Mouse (Mus musculus) left cerebral cortex, postnatal 4 days (tissue): ENCODE measurements around the gene Cdc6. TPM values are rescaled to one million over a fixed set of nuclear protein-coding genes. Genes with fewer than 3 reads are reported as not detected.

Source experiments
- DNase-seq: peaks from one replicate; pipeline ENCODE4 v3.0.0-alpha.2; 2022
- intact Hi-C: fragments of 180-260 bp; cut with DNase I; formaldehyde crosslinking; loops from one replicate; pipeline ENCODE4 v1.15.1; 2025
- total RNA-seq, 2 experiments: library from RNA; stranded (reverse); gene quantifications; 2 replicates each; pipeline ENCODE4 v1.2.3; 2021

The Cdc6 gene
- total RNA-seq, 2 experiments from 2014 or later = 1.4 to 1.8 TPM

GRCm38 (mm10) chr11:98955707-98956235 is 48.2 kb downstream of the Cdc6 start:
- intact Hi-C loops = no loop called here
- DNase-seq = peak; percentile 36

- DNase-seq = no peak
- intact Hi-C loops = no loop called here
Observed at GRCm38 (mm10) chr11:98956340-98956739, 48.7 kb downstream of the Cdc6 start.

- DNase-seq = no peak
Observed at GRCm38 (mm10) chr11:98959437-98960312, 52.1 kb downstream of the Cdc6 start.

GRCm38 (mm10) chr11:98960313-98960906 is 52.8 kb downstream of the Cdc6 start:
- peak; percentile 52 for DNase-seq
- intact Hi-C loops = no loop called here

More at GRCm38 (mm10) chr11:98959437-98960312, 52.1 kb downstream of the Cdc6 start:
- intact Hi-C loops = no loop called here

DNA sequence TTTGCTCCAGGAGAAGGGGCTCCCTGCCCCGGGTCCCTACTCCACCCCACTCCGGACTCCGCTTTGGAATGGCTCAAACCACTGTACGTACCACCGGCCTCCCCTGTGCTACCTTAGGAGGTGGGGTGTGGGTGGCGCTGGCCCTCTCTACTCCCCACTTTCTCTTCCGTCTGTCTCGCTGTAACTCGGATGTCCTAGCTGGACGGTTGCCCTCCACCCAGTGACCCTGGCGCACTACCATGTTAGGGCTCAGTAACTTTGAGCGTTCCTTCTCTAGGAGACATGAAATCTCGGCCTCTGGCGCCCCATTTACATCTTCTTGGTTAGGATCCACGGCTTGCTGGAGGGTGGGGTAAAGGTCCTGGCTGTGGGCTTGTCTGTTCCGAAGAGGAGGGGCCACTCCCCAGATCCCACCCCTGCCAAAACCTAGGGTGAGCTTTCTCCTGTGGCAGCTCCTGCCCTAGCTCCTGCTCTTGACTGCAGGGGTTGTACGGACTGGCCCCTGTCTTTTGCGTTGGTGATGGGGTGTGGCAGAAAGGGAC is 53.5 kb downstream of the Cdc6 start:
- DNase-seq = no peak
- intact Hi-C loops = no loop called here

DNA sequence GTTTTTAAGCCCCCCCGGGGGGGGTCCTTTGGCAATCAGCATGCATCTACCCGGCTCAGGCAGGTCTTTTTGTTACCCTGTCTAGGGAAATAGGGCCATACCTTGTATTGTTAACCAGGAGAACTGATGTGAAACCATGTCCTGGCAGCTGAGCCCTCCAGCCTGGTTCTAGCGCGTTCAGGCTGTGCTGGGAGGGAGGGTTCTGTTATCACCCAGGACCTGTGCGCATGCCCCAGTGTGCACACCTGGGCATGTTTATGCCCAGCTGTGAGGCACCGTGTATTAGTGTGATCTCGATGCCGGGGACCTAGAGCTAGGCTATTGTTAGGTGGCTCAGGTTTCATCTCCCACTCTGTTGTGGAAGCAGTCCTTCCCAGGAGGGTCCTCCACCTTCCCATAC is 54.2 kb downstream of the Cdc6 start:
- intact Hi-C loops = no loop called here
- DNase-seq = no peak

DNA sequence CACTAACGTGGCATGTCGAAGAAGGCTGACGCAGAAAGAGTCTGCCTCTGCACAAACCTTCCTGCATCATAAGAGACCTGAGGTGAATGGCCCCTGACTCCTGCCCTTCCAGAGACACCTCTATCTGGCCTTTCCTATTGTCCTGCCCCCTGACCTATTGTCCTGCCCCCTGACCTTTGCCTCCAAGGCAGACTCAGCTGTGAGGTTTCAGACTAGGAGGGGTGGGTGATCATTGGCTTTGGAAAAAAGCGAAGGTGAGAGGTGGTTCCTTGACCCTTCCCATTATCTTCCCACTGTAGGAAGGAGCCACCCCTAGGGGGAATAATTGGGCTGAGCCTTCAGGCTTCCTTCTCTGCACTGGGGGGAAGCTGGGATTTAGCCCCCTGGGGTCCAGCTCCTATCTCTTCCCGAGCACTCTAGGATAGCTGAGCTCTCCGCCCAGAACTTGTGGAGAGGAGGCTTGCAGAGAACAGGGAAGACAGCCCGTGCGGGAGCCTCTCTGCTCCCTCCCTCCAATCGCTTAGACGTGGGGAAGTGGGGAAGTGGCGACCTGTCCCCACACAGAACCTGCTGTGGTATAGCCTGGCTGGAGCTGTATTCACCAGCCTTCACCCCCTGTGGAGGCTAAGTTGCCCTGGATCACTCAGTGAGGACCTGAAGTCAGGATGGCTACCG is 55.0 kb downstream of the Cdc6 start:
- DNase-seq = no peak
- intact Hi-C loops = no loop called here

GRCm38 (mm10) chr11:98963191-98964021 is 55.8 kb downstream of the Cdc6 start:
- DNase-seq = peak; percentile 83
- intact Hi-C loops = no loop called here

- no peak for DNase-seq
- intact Hi-C loops = no loop called here
Observed at GRCm38 (mm10) chr11:98964201-98964615, 56.6 kb downstream of the Cdc6 start.

- DNase-seq = no peak
- intact Hi-C loops = no loop called here
Observed at GRCm38 (mm10) chr11:98964616-98965415, 57.2 kb downstream of the Cdc6 start.

DNA sequence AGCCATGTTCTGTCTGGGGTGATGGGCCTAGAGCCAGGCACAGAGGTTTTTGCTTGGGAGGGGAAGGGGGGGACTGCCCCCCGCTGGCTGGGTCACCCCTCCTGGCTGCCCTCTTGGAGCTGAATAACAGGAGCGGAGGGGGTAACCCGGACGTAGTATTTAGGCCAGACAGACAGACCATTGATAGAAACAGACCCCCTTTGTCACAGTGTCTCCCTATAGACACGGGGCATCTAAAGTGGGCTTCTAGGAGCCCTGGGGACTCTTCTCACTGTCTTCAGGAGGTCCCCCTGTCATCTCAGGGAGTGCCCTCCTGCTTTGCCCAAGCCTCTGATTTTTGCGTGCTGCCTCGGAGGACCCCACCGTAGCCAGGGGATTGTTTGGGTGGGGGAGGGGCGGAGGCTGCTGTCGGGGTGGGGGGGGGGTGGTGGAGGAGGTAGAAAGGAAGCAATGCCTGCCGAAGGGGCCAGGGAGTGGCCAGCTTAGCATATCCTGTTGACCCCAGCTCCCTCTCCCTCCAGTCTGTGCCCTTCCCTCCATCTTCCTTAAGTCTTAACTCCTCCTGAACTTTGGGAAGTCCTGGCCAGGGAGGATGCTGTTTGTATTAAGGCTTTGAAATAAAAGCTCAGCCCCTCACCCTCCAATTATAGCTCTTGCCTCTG is 57.9 kb downstream of the Cdc6 start:
- intact Hi-C loops = no loop called here
- no peak for DNase-seq

GRCm38 (mm10) chr11:98966499-98967141 is 59.0 kb downstream of the Cdc6 start:
- intact Hi-C loops = no loop called here
- peak; percentile 88 for DNase-seq

DNA sequence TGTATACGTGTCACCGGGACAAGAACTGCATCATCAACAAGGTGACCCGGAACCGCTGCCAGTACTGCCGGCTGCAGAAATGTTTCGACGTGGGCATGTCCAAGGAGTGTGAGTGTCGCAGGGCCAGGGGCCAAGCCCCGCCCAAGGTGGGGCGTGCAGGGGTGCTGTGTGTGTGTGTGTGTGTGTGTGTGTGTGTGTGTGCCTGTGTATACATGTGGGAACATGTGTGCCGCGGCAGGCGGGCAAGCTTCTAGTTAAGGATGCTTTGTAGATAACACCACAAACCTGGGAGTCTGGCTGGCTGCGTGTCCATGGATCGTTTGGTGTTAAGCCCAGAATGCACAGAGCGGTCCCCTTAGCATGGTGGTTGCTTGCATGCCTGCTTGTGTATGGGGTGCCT is 60.5 kb downstream of the Cdc6 start:
- DNase-seq = no peak
- intact Hi-C loops = no loop called here

DNA sequence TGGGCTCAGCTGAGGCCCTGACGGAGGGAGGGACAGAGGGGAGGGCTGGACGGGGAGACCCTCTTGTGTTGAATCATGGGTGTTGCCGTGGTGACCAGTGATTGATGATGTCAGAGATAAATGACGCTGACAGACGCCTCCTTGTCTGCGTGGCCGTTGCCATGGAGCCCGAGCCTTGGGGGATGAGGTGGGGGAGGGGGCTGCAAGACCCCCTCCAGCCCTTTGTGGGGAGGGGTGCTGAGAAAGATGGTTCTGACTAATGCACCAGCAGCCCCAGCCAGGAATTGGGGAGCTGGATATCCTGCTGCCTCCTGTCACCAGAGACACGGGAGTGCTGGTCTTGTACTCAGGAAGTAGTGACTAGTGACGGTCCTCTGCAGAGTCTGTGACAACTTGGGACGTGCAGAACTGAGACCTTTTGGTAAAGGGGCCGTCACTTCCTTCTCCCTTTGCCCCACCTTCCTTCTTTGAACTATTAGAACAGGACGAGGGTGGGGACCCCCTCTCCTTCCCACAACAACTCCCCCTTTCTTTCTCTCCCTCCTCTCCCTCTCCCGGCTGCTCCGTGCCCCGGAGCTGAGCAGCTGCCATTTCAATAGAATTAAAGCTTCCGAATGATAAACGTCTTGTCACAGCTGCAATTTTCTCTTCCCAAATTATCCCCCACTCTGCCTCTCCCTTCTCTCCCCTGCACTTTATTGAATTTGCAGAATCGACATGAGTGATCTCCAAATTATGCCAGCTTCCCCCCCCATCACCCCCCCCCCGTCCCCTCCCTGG is 61.3 kb downstream of the Cdc6 start:
- intact Hi-C loops = no loop called here

GRCm38 (mm10) chr11:98969496-98969927 is 61.9 kb downstream of the Cdc6 start:
- intact Hi-C loops = no loop called here
- no peak for DNase-seq

More for the DNA sequence above, 61.3 kb downstream of the Cdc6 start:
- no peak for DNase-seq

GRCm38 (mm10) chr11:98970191-98970925 is 62.8 kb downstream of the Cdc6 start:
- DNase-seq = no peak
- intact Hi-C loops = loop anchor here (5.0 to 10.0 kb wide), 2 partner anchors 48 to 174 kb away; no protein-coding TSS in a partner anchor
